Mouse (Mus musculus): ENCODE data around the gene Ywhah. TPM values are rescaled to one million over a fixed set of nuclear protein-coding genes. Genes with fewer than 3 reads are reported as not detected.
A peak's percentile ranks its signal among the peaks of the same experiment; 100 is the strongest.
"Not testable (repeated sequence)": the region's sequence is repeated elsewhere in the genome, so short reads cannot be mapped to it uniquely, and the experiment has no call there.

The Ywhah gene
- polyA plus RNA-seq, 1 experiment from 2014 or later: 595 TPM

GRCm38 (mm10) chr5:33034916-33035315, 16.3 kb downstream of the Ywhah start:
- Histone ChIP-seq H3K9ac (replicated peaks) (no peak overlapping the region), H3K4me1 (peaks cover 24% of the 10 kb centered on the region), H3K36me3 (no peaks in the 10 kb centered on the region), H3K4me2 (replicated peaks) (no peak overlapping the region), H3K27me3 (no peaks in the 10 kb centered on the region), H3K27ac (replicated peaks) (no peak overlapping the region), H3K4me3 (no peak overlapping the region), H3K9me3 (no peaks in the 10 kb centered on the region)
- 34% methylated on average over 3 of the region's 3 CpGs for WGBS
- no peak for ATAC-seq (replicated peaks)

DNA sequence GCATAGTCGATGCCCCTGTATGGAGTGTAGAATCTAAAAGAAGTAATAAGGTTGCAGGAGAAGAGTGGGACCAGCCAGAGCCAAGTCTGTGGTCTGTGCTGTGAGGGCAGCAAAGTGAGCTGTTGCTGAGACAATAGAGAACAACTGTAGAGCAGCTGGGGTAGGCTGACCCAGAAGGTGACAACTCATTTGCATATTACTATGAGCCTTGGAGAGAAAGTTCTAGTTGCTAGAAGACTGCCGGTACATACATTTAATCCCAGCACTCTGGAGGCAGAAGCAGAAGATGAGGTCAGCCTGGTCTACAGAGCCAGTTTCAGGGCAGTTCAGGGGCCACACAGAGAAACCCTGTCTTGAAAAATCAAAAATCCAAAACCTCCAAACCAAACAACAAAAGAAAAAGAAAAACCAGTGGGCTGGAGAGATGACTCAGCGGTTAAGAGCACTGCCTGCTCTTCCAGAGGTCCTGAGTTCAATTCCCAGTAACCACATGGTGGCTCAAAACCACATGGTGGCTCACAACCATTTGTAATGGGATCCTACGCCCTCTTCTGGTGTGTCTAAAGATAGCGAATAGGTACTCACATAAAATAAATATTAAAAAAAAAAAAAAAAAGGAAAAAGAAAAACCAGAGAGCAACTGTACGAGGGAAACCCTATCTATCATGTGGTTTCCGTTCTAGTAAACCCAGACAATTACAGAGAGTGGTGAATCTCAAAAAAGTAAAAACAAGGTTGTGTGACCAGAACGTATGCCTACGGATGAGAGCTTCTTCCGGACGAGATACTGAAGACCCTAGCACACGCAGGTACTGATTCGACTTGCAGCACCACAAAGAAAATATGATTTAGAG, 20.3 kb downstream of the Ywhah start:
- WGBS: 48% methylated on average over 13 of the region's 13 CpGs
- Histone ChIP-seq H3K9ac (replicated peaks) (no peak overlapping the region), H3K36me3 (no peaks in the 10 kb centered on the region), H3K4me2 (replicated peaks) (no peak overlapping the region), H3K27ac (replicated peaks) (no peak overlapping the region), H3K4me3 (no peak overlapping the region), H3K9me3 (no peaks in the 10 kb centered on the region), H3K27me3 (no peaks in the 10 kb centered on the region), H3K4me1 (peaks cover 4% of the 10 kb centered on the region)
- ATAC-seq (replicated peaks): no peak

DNA sequence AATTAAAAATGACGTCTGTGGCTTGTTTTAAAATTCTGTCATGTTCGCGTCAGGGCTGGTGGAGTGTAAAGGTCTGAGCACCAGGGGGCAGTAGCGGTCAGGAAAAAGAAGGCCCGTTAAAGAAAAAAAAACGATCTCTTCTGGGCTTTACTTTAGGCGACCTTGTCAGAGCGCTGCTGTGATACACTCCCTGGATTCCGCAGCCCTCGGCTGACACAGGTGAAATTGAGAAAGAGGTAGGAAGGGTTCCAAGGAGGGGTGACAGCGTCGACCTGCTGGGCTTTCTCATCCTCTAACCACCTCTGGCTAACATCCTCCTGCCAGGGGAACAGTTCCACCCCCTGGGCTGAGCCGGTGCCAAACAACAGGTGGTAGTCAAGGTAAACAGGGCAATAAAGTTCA, 20.9 kb downstream of the Ywhah start:
- Histone ChIP-seq H3K9me3 (no peaks in the 10 kb centered on the region), H3K4me3 (0 out of 2 replicates have a peak overlapping the region, but pooled peaks have one; percentile 7), H3K4me2 (replicated peaks) (peak overlapping the region; percentile 39), H3K27me3 (no peaks in the 10 kb centered on the region), H3K4me1 (peaks cover 4% of the 10 kb centered on the region), H3K9ac (replicated peaks) (0 out of 2 replicates have a peak overlapping the region, but pooled peaks have one; percentile 11), H3K36me3 (no peaks in the 10 kb centered on the region), H3K27ac (replicated peaks) (no peak overlapping the region)
- ATAC-seq (replicated peaks): no peak
- WGBS: 4% methylated on average over 13 of the region's 13 CpGs

GRCm38 (mm10) chr5:33040735-33041134, 22.1 kb downstream of the Ywhah start:
- H3K4me3 ChIP-seq; H3K27ac ChIP-seq (replicated peaks); H3K9ac ChIP-seq (replicated peaks); H3K36me3 ChIP-seq; H3K4me1 ChIP-seq; H3K9me3 ChIP-seq; H3K4me2 ChIP-seq (replicated peaks); ATAC-seq (replicated peaks); H3K27me3 ChIP-seq: not testable (repeated sequence)
- 79% methylated on average over 1 of the region's 1 CpGs for WGBS

DNA sequence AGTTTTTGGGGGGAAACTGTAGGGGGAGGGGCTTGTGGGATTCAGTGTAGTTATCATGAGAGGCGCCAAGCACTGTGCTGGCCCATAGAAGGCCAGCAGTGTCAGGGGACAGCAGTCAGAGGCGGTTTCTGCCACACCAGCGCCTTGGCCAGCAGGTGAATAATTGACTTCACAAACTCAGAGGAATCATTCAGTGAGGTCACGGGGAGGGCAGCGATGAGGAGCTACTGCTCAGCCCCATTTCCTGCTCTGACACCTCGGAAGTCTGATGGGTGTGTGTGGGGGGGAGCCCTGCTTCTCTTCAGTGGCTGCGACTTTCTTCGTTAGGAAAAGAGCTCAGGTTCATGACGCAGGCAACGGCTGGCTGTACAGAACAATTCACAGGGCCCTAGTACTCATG, 24.8 kb downstream of the Ywhah start:
- 76% methylated on average over 10 of the region's 10 CpGs for WGBS
- ATAC-seq (replicated peaks): no peak
- Histone ChIP-seq H3K9me3 (no peaks in the 10 kb centered on the region), H3K4me1 (peaks cover 4% of the 10 kb centered on the region), H3K4me2 (replicated peaks) (no peak overlapping the region), H3K27me3 (no peaks in the 10 kb centered on the region), H3K27ac (replicated peaks) (no peak overlapping the region), H3K36me3 (no peaks in the 10 kb centered on the region), H3K9ac (replicated peaks) (no peak overlapping the region), H3K4me3 (no peak overlapping the region)

DNA sequence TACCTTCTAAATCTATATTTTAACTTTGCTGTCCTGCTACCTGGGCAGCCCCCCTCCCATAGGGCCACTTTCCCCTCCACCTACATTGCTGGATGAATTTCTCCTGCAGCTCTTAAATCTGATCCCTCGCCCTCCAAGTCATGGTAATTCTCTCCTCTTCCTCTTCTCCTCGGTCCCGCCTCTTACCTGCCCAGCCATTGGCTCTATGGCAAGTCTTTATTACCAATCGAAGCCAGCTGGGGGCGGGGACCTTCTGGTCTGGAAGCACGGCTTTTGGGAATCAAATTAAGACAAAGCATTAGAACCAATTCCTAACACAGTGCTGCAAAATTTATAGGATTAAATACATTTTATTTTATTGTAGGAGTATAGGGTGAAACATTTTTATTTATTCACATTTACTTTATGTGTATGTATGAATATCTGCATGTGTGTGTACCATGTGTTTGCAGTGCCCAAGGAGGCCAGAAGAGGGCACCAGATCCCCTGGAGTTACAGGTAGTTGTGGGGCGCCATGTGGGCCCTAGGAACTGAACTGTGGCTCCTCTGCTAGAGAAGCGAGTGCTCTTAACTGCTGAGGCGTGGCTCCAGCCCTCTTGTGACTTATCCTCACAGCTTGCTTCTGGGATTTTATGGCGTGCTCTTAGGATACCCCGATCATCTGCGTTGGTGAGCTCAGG, 26.2 kb downstream of the Ywhah start:
- H3K4me1 ChIP-seq: peaks cover under 1% of the 10 kb centered on the region; the same call in 1 of the 2 replicates
- H3K4me3 ChIP-seq: no peak overlapping the region
- H3K27ac ChIP-seq (replicated peaks): no peak overlapping the region
- H3K36me3 ChIP-seq: no peaks in the 10 kb centered on the region
- ATAC-seq (replicated peaks): no peak
- H3K9ac ChIP-seq (replicated peaks): no peak overlapping the region
- no peaks in the 10 kb centered on the region for H3K27me3 ChIP-seq
- no peak overlapping the region for H3K4me2 ChIP-seq (replicated peaks)
- H3K9me3 ChIP-seq: no peaks in the 10 kb centered on the region
- WGBS: 95% methylated on average over 12 of the region's 12 CpGs

- 95% methylated on average over 6 of the region's 6 CpGs for WGBS
- Histone ChIP-seq H3K4me1 (no peaks in the 10 kb centered on the region), H3K27me3 (no peaks in the 10 kb centered on the region), H3K9me3 (no peaks in the 10 kb centered on the region), H3K36me3 (no peaks in the 10 kb centered on the region), H3K4me2 (replicated peaks) (no peak overlapping the region), H3K27ac (replicated peaks) (no peak overlapping the region), H3K4me3 (no peak overlapping the region), H3K9ac (replicated peaks) (no peak overlapping the region)
- no peak for ATAC-seq (replicated peaks)
These were observed 26.7 kb downstream of the Ywhah start for GRCm38 (mm10) chr5:33045316-33045705.

DNA sequence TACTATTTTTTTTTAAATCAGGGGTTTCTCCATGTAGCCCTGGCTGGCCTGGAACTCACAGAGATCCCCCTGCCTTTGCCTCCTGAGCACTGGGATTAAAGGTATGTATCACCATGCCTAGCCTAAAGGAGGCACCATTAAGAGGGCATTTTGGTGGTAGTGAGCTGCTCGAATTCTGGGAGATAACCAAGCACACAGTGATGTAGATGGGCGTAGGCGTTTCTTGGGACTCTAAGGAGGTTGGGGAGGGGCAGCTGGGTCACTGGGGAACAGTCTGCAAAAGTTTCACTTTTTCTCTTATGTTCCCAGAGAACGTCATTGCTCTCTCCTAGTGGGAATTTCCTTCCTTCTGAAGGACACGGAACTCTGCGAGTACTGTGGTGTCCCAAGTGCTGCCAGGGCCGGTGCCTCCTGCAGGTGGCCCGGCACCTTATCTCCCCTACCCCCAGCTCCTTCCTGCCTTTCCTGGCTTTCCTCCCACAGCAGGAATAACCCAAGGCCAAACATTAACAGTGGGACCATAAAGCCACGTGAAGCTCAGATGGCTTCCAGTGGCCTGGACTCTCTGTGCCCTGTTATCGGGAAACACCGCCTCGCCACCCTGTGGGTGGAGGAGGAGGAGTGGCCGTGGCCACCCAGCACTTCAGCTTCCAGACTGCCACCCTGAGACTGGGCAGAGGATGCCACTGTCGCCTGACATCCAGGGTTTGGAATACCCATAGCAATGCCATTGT, 34.4 kb downstream of the Ywhah start:
- ATAC-seq (replicated peaks): no peak

DNA sequence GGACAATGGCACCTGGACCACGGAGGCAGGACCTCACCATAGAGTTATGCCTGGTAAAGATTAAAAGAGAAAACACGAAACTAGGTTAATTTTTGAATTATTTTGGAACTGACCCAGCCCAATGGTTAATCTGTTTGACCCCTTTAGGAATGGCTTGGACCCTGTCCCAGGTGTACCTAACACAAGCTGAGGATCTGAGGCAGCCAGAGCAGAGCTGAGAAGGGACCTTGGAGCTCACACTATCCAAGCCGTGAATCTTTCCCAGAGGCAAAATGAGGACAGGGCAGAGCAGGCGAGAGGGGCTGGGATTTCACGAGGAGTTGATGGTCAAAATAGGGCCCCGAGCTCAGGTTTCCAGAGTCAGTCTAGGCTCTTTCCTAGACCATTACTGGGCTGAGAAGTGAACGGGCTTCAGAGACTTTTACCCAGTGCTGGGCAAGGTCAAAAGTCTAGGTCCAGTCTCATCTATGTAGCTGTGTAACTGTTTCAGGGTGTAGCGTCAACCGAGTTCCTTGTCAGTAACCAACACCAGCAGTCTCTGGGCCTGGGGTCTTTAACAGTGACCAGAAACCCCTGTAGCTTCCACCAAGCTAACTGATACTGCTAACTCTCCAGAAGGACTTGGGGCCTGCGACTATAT, 37.6 kb downstream of the Ywhah start:
- no peak overlapping the region for H3K9ac ChIP-seq (replicated peaks)
- no peak for ATAC-seq (replicated peaks)
- no peak overlapping the region for H3K4me3 ChIP-seq
- no peak overlapping the region for H3K4me2 ChIP-seq (replicated peaks)
- H3K27me3 ChIP-seq: no peaks in the 10 kb centered on the region
- H3K36me3 ChIP-seq: no peaks in the 10 kb centered on the region
- H3K27ac ChIP-seq (replicated peaks): no peak overlapping the region
- H3K4me1 ChIP-seq: no peaks in the 10 kb centered on the region
- H3K9me3 ChIP-seq: no peaks in the 10 kb centered on the region
- 79% methylated on average over 10 of the region's 10 CpGs for WGBS

More for the DNA sequence above, 34.4 kb downstream of the Ywhah start:
- H3K4me3 ChIP-seq: no peak overlapping the region
- H3K9me3 ChIP-seq: no peaks in the 10 kb centered on the region
- H3K9ac ChIP-seq (replicated peaks): no peak overlapping the region
- WGBS: 80% methylated on average over 14 of the region's 14 CpGs
- H3K4me1 ChIP-seq: no peaks in the 10 kb centered on the region
- no peaks in the 10 kb centered on the region for H3K27me3 ChIP-seq
- no peak overlapping the region for H3K4me2 ChIP-seq (replicated peaks)
- H3K36me3 ChIP-seq: no peaks in the 10 kb centered on the region
- no peak overlapping the region for H3K27ac ChIP-seq (replicated peaks)

DNA sequence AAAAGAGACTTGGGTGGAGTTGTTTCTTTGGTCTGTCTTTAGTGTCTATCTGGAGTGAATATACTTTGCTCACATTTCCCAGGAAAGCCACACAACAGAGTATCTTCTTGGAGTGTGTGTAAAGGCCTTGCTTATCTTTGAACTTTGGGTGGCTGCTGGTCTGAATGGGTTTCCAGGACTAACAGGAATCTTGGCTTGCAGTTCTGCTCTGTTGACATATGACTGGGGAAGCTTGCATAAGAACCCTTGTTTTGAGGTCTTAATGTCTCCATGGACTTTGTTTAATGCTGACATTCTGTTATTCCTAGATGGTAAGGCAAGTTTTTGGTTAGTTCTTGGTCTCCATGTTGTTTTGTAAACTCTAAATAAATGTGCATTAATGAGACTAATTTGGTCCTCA, 51.5 kb downstream of the Ywhah start:
- Histone ChIP-seq H3K9ac (replicated peaks) (no peak overlapping the region), H3K9me3 (no peaks in the 10 kb centered on the region), H3K27me3 (no peaks in the 10 kb centered on the region), H3K27ac (replicated peaks) (no peak overlapping the region), H3K36me3 (no peaks in the 10 kb centered on the region), H3K4me3 (no peak overlapping the region), H3K4me1 (no peaks in the 10 kb centered on the region), H3K4me2 (replicated peaks) (no peak overlapping the region)
- ATAC-seq (replicated peaks): no peak

GRCm38 (mm10) chr5:33076490-33077191, 58.0 kb downstream of the Ywhah start:
- Histone ChIP-seq H3K27ac (replicated peaks) (no peak overlapping the region), H3K36me3 (no peaks in the 10 kb centered on the region), H3K9ac (replicated peaks) (no peak overlapping the region), H3K4me1 (no peaks in the 10 kb centered on the region), H3K9me3 (no peaks in the 10 kb centered on the region), H3K27me3 (no peaks in the 10 kb centered on the region), H3K4me2 (replicated peaks) (no peak overlapping the region), H3K4me3 (no peak overlapping the region)
- 86% methylated on average over 6 of the region's 6 CpGs for WGBS
- ATAC-seq (replicated peaks): no peak
